Mouse (Mus musculus) embryonic facial prominence, embryonic 14.5 days (tissue): ENCODE results near the gene Ccdc124. TPM values are rescaled to one million over a fixed set of nuclear protein-coding genes. Genes with fewer than 3 reads are reported as not detected.
"Not testable (repeated sequence)": the region's sequence is repeated elsewhere in the genome, so short reads cannot be mapped to it uniquely, and the experiment has no call there.

Experiments used
- ATAC-seq: fragments of 200-750 bp; cut with Nextera tagmentation; 2 replicates; pipeline ENCODE4 v1.8.0; 2017; ENCODE audit warnings: low read depth, moderate number of reproducible peaks, moderate TSS enrichment
- DNase-seq: peaks from one replicate; pipeline ENCODE4 v3.0.0-alpha.2; 2015; ENCODE audit warnings: low spot score
- H3K27ac ChIP-seq: fragments of 300-500 bp; sonication (generic); replicated peaks from 2 replicates; pipeline ENCODE4 v1.5.1; 2014; ENCODE audit warnings: low read depth, mild to moderate bottlenecking, low read length, moderate library complexity
- H3K27me3 ChIP-seq: fragments of 300-500 bp; sonication (generic); replicated peaks from 2 replicates; pipeline ENCODE4 v1.6.1; 2014; ENCODE audit warnings: low read length; ENCODE audit not compliant: control insufficient read depth, insufficient read depth
- H3K36me3 ChIP-seq: fragments of 300-500 bp; sonication (generic); 2 replicates; pipeline ENCODE4 v1.6.1; 2014; ENCODE audit warnings: low read length, mixed read lengths; ENCODE audit not compliant: control insufficient read depth, insufficient read depth
- H3K4me1 ChIP-seq: fragments of 300-500 bp; sonication (generic); 2 replicates; pipeline ENCODE4 v1.6.1; 2014; ENCODE audit warnings: antibody characterized with exemption, low read length; ENCODE audit not compliant: control insufficient read depth, insufficient read depth
- H3K4me2 ChIP-seq: fragments of 300-500 bp; sonication (generic); 2 replicates; pipeline ENCODE4 v1.6.1; 2014; ENCODE audit warnings: low read depth, mild to moderate bottlenecking, low read length, moderate library complexity, mixed read lengths
- H3K4me3 ChIP-seq: fragments of 300-500 bp; sonication (generic); 2 replicates; pipeline ENCODE4 v1.5.1; 2014; ENCODE audit warnings: low read depth, mild to moderate bottlenecking, low read length
- H3K9ac ChIP-seq: fragments of 300-500 bp; sonication (generic); 2 replicates; pipeline ENCODE4 v1.6.1; 2014; ENCODE audit warnings: low read depth, mild to moderate bottlenecking, low read length, moderate library complexity, mixed read lengths
- H3K9me3 ChIP-seq: fragments of 300-500 bp; sonication (generic); 2 replicates; pipeline ENCODE4 v1.6.1; 2016; ENCODE audit warnings: low read length; ENCODE audit not compliant: control insufficient read depth
- WGBS: fragments of 180-500 bp; shearing (Covaris S2); extraction: QIAGEN DNeasy Blood & Tissue Kit; methylation state at CpG from one replicate; pipeline ENCODE4 v1.1.7; 2014; 5-methylcytosine and 5-hydroxymethylcytosine counted together
- polyA plus RNA-seq: library from polyadenylated mRNA; unstranded; fragments of >200 nt; fragmentation: Nextera tagmentation; extraction: Ambion mirVana; gene quantifications from 2 replicates; pipeline ENCODE4 v1.2.1, GENCODE M21; 2014

The Ccdc124 gene
- polyA plus RNA-seq, 1 experiment from 2014 or later = 87.1 TPM

GRCm38 (mm10) chr8:70897681-70898413 is 24.1 kb upstream of the Ccdc124 start:
- peak; percentile 82 for DNase-seq
- H3K27ac ChIP-seq = peak overlapping the region; percentile 82
- H3K4me3 ChIP-seq = peak overlapping the region; percentile 68
- peaks cover 35% of the 10 kb centered on the region for H3K36me3 ChIP-seq
- ATAC-seq = peak; percentile 35
- H3K4me1 ChIP-seq = peaks cover 4% of the 10 kb centered on the region; the same call in 1 of the 2 replicates
- peaks cover 15% of the 10 kb centered on the region for H3K27me3 ChIP-seq
- WGBS = under 1% methylated on average over 20 of the region's 20 CpGs
- no peaks in the 10 kb centered on the region for H3K9me3 ChIP-seq
- peak overlapping the region; percentile 71 for H3K9ac ChIP-seq
- H3K4me2 ChIP-seq = peak overlapping the region; percentile 64

- Histone ChIP-seq H3K4me1 (peaks cover 9% of the 10 kb centered on the region; the same call in 1 of the 2 replicates), H3K4me3 (peak within 1 kb of the TSS; percentile 68), H3K9ac (peak within 1 kb of the TSS; percentile 92), H3K4me2 (peak within 1 kb of the TSS; percentile 92), H3K9me3 (no peaks in the 10 kb centered on the region), H3K27ac (peak within 1 kb of the TSS; percentile 82), H3K27me3 (peaks cover 21% of the 10 kb centered on the region), H3K36me3 (peaks cover 35% of the 10 kb centered on the region)
- ATAC-seq (peak; percentile 98), DNase-seq (peak; percentile 100)
- under 1% methylated on average over 53 of the region's 60 CpGs for WGBS
Observed at GRCm38 (mm10) chr8:70897021-70897680, 23.4 kb upstream of the Ccdc124 start, which contains the start of gene Rpl18a. Gene Rpl18a, minus strand, starts transcription at chr8:70897412.

- DNase-seq (no peak), ATAC-seq (no peak)
- no peaks in the 10 kb centered on the region for H3K9me3 ChIP-seq
- H3K4me2 ChIP-seq = peak overlapping the region; percentile 92
- H3K9ac ChIP-seq = peak overlapping the region; percentile 92
- peak overlapping the region; percentile 59 for H3K27ac ChIP-seq
- under 1% methylated on average over 25 of the region's 25 CpGs for WGBS
- peaks cover 9% of the 10 kb centered on the region; the same call in 1 of the 2 replicates for H3K4me1 ChIP-seq
- H3K36me3 ChIP-seq = peaks cover 35% of the 10 kb centered on the region
- H3K27me3 ChIP-seq = peaks cover 28% of the 10 kb centered on the region
- peak overlapping the region; percentile 68 for H3K4me3 ChIP-seq
Observed at GRCm38 (mm10) chr8:70896316-70897020, 22.7 kb upstream of the Ccdc124 start.

- not testable (repeated sequence) for DNase-seq, H3K4me1 ChIP-seq, H3K9me3 ChIP-seq, H3K27ac ChIP-seq, ATAC-seq
- H3K9ac ChIP-seq = peak overlapping the region; percentile 92
- H3K4me3 ChIP-seq = peak overlapping the region; percentile 68
- peaks cover 35% of the 10 kb centered on the region for H3K36me3 ChIP-seq
- H3K4me2 ChIP-seq = peak overlapping the region; percentile 92
- WGBS = 88% methylated on average over 17 of the region's 24 CpGs
- peaks cover 36% of the 10 kb centered on the region for H3K27me3 ChIP-seq
Observed at GRCm38 (mm10) chr8:70895571-70896259, 22.0 kb upstream of the Ccdc124 start.

- H3K27ac ChIP-seq = no peak overlapping the region
- no peak for DNase-seq
Observed at GRCm38 (mm10) chr8:70894771-70895545, 21.2 kb upstream of the Ccdc124 start.

GRCm38 (mm10) chr8:70894385-70894720 is 20.6 kb upstream of the Ccdc124 start:
- peaks cover 9% of the 10 kb centered on the region; the same call in 1 of the 2 replicates for H3K4me1 ChIP-seq
- WGBS = 76% methylated on average over 2 of the region's 2 CpGs
- H3K9ac ChIP-seq = no peak overlapping the region
- no peak overlapping the region for H3K4me2 ChIP-seq
- H3K27ac ChIP-seq = no peak overlapping the region
- ATAC-seq = no peak
- no peak for DNase-seq
- no peak overlapping the region for H3K4me3 ChIP-seq
- peaks cover 35% of the 10 kb centered on the region for H3K36me3 ChIP-seq
- peaks cover 41% of the 10 kb centered on the region for H3K27me3 ChIP-seq
- no peaks in the 10 kb centered on the region for H3K9me3 ChIP-seq

More at GRCm38 (mm10) chr8:70894771-70895545, 21.2 kb upstream of the Ccdc124 start:
- Histone ChIP-seq H3K9ac (no peak overlapping the region), H3K9me3 (no peaks in the 10 kb centered on the region), H3K4me1 (peaks cover 9% of the 10 kb centered on the region; the same call in 1 of the 2 replicates), H3K4me2 (no peak overlapping the region), H3K4me3 (no peak overlapping the region), H3K36me3 (peaks cover 35% of the 10 kb centered on the region), H3K27me3 (peaks cover 41% of the 10 kb centered on the region)
- 90% methylated on average over 6 of the region's 8 CpGs for WGBS
- no peak for ATAC-seq

- peaks cover 41% of the 10 kb centered on the region for H3K27me3 ChIP-seq
- H3K4me1 ChIP-seq = peaks cover 9% of the 10 kb centered on the region; the same call in 1 of the 2 replicates
- no peaks in the 10 kb centered on the region for H3K9me3 ChIP-seq
- no peak overlapping the region for H3K4me3 ChIP-seq
- ATAC-seq = peak; percentile 24; the same call in 1 of the 2 replicates
- no peak overlapping the region for H3K27ac ChIP-seq
- H3K9ac ChIP-seq = no peak overlapping the region
- H3K36me3 ChIP-seq = peaks cover 35% of the 10 kb centered on the region
- peak; percentile 92 for DNase-seq
- 30% methylated on average over 12 of the region's 12 CpGs for WGBS
- H3K4me2 ChIP-seq = no peak overlapping the region
Observed at GRCm38 (mm10) chr8:70893656-70894384, 20.1 kb upstream of the Ccdc124 start.
